Mouse (Mus musculus): ENCODE measurements at regions not wholly inside any gene's neighbourhood (a gene's known extent, or its start where the extent isn't known, plus 50 kb on each side); places are given as distances from the start of the nearest gene placed in this dataset.
A peak's percentile ranks its signal among the peaks of the same experiment; 100 is the strongest.

- no peak for DNase-seq (ENCODE audit: low spot score in 2 of 2)
These were observed 79.1 kb downstream of the Sptssa start for GRCm38 (mm10) chr12:54577235-54577634.

- DNase-seq (ENCODE audit: low spot score in 2 of 2): no peak
These were observed 79.6 kb downstream of the Sptssa start for GRCm38 (mm10) chr12:54576821-54577220.

DNA sequence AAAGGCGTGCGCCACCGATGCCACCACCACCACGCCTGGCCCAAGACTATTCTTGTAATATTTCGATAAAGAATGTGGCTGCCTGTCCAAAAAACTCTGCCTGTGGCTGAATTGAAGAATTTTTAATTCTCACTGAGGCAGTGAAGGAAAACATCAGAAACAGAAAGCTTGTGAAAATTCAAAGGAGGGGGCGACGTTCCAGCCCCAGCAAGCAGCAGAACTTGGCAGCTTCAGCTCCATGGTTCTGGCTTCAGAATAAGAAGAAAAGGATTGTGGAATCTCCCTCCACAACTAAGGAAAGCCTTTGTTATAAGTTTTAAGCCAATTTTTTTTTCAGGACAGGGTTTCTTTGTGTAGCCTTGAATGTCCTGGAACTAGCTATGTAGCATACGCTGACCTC is 83.5 kb downstream of the Sptssa start:
- DNase-seq (ENCODE audit: low spot score in 2 of 2): peak in 1 of 2 experiments; percentile 8

- no peak for DNase-seq (ENCODE audit: low spot score in 2 of 2)
These were observed 88.1 kb downstream of the Sptssa start for GRCm38 (mm10) chr12:54568078-54568931.

GRCm38 (mm10) chr12:54567426-54567790 is 89.0 kb downstream of the Sptssa start:
- DNase-seq (ENCODE audit: low spot score in 2 of 2): no peak

DNA sequence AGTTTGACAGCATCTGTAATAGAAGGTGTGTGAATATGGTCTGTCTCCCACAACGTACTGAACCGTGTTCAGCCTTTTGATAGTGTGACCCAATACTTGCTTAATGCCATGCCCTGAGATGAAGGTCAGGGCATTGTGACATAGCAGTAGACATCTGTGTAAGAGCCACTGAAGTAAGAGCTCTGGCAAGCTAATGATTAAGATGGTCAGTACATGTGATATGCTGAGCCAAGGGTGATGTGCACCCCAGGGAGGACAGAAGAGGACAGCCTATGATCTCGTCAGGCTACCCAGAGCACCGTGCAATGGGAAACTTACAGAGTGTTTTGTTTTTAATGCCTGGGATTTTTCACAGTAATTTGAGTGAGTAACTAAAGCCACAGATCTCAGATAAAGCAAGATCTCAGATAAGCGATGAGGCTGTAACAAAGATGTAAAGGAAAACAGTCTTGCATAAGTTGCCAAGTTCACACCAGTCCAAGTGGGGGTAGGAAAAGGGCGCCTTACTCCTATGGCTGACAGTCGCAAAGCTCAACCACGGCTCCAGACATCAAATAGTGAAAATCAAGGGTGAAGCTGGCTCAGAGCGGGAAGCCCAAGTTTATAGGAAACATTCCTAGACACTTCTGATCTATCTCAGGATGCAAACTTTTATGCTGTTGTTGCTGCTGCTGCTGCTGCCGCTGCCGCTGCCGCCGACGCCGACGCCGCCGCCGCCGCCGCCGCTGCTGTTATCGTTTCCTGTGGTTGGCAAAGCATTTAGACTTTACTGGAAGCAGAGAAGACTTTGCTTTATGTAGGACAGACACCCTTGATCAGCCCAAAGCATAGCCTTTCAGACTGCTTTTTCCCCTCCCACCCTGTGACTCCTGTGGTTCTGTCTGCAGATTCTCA is 89.6 kb downstream of the Sptssa start:
- DNase-seq (ENCODE audit: low spot score in 2 of 2): no peak

GRCm38 (mm10) chr12:54561981-54562380 is 94.4 kb downstream of the Sptssa start:
- DNase-seq (ENCODE audit: low spot score in 2 of 2): no peak

- peak in 1 of 2 experiments; percentile 7 for DNase-seq (ENCODE audit: low spot score in 2 of 2)
These were observed 98.3 kb downstream of the Sptssa start for GRCm38 (mm10) chr12:54558106-54558505.

DNA sequence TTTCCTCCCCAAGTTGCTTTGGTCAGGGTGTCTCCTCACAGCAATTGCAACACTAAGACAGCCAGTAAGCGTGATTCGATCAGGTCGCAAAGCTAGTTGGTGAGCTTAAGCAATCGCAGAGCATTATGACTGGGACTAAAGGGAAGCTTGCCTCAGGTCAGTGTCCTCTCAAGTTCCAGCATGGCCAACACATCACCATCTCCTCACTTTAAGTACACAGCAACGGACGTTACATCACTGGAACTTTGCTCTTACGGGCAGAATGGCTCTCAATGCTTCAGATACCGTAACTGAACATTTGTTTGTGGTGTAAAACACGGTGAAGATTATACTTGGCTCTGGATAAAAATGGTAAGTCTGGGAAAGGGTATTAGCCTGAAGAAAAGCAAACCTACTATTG is 106.7 kb downstream of the Sptssa start:
- DNase-seq (ENCODE audit: low spot score in 2 of 2): no peak

DNA sequence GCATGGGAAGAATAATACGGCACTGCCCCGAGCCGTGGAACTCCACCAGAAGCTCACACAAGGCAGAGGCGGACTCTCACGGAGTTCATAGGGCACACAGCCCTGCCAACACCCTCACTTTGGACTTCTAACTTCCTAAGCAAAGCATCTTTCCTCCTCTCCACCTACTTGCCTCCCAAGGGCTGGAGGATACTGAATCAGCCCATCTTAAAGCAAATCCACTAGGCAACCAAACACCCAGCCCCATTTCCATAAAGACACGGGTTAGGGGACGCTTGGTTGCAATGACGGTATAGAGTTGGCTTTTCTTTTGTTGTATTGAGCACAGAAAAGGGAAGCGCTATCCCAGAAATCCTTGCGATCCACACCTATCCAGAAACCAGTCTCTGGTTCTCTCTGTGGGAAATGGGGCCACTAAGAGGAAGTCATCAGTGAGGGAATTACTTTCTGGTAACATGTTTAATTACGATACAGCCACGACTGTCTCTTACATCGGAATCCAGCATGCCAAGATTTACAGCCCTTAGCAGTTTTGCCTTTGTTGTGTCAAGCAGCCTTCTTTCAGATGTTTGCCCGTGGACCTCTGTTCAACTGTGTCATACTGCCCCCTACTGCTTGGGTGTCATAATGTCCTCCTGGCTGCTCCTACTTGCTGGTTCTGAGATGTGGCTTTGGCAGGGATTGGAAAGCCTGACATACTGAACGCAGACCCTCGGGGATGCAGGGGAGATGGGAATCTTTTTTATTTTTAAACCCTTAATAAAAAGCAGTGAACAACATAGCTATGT is 110.4 kb downstream of the Sptssa start:
- DNase-seq (ENCODE audit: low spot score in 2 of 2): peak; percentile 31 to 59

DNA sequence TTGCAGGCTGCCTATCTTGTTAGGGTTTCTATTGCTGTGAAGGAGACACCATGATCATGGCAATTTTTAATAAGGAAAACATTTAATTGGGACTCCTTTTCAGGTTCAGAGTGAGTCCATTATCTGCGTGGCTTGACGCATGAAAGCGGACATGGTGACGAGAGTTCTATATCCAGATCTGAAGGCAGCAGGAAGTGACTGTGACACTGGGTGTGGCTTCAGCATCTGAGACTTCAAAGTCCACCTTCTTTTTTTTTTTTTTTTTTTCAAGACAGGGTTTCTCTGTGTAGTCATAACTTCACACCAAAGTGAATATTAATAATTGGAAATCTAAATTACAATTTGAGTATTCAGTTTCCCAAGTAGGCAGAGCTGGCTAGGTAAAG is 118.1 kb downstream of the Sptssa start:
- DNase-seq (ENCODE audit: low spot score in 2 of 2): no peak

DNA sequence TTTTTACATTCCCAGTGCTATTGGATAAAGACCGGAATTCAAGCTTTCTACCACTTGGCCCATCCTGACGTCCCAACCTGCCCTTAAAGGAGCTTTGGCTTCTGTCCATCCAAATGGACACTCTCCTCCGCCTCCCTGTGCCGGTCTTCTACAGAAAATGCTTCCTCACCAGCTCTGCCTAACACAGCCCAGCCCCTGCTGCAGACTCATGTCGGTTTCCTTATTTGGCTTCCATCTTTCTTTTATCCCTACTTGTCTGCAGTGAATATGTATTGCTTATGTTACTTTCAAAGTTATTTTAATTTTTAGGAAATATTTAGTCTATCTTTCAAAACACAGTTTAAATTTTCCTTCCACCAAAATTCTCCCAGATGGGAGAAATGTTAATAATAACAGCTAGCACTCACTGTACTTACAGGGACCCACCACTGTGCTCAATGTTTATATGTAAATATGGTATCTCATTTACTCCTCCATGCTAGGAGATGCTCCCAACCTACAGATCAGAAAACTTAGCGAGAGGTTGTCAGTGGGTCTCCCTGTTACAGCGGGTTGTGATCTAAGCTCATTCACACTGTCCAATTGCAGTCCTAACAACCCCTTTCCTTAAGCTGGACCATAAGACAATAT is 118.6 kb downstream of the Sptssa start:
- no peak for DNase-seq (ENCODE audit: low spot score in 2 of 2)

DNA sequence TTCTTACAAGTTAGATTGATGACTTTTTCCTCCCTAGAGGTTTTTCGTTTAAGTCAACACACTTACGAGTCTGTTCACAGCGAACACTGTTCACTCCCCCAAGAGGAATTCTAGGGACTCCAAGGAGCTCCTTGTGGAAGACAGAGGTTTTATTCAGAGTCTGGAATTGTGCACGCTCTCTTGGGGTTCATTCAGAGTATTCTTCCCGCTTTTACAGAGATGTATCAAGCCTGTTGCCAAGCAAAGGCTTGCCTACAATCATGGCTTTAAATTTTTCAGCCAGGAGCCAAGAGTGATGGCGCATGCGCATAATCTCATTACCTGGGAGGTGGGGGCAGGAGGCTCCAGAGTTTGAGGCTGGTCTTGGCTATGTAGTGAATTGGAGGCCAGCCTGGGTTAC is 119.4 kb downstream of the Sptssa start:
- DNase-seq (ENCODE audit: low spot score in 2 of 2): no peak

DNA sequence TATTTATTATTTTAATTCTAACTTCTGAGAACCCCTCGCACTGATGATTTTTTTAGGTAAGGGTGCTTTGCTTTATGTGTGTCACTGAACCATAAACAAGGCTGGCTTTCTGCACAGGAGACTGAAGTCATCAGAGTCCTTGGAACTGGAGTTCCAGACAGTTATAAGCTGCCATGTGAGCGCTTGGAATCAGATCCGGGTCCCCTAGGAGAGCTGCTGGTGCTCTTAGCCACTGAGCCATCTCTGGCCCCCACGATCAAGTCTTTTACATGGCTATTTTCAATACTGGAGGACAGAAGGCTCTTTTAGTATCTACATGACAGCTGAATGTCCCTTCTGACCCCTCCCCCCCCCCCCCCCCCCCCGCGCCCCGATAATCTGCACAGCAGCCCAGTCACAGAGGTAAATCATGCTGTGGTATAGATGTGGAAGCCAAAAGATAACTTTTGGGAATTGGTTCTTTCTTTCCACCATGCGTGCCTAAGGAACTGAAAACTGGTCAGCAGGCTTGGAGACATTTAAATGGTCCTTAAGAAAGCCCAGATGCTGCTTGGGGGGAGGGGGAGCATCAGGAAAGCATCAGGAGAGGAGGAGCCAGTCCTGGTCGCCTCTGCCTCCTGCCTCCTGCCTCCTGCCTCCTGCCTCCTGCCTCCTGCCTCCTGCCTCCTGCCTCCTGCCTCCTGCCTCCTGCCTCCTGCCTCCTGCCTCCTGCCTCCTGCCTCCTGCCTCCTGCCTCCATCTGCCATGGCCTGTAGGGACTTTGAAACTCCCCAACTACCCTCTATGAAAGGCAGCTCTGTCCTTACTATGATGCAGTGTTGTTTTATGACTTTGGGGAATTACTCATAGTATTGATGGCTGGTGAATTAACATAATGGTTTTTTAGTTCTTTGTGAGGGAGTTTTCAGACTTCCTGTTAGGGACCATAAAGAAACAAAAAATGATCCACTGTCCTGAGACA is 120.5 kb downstream of the Sptssa start:
- DNase-seq (ENCODE audit: low spot score in 2 of 2): no peak

- no peak for DNase-seq (ENCODE audit: low spot score in 2 of 2)
These were observed 121.5 kb downstream of the Sptssa start for GRCm38 (mm10) chr12:54534910-54535309.

DNA sequence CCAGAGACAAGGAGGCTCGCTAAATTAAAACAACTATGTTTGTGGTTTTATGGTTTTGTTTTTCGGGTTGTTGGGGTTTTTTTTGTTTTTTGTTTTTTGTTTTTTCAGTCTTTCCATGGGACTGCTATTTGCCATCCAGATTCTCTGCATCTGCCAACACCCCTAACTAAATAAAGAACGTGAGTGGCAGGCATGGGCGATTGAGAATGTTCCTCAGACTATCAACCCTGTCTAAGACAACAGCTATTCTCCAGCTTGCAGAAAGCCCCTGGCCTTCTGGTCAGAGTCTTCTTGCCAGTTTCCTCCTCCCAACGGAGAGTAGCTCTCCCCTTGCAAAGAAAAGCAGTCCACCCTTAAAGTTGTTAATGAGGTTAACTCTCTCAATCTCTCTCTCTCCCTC is 123.2 kb downstream of the Sptssa start:
- no peak for DNase-seq (ENCODE audit: low spot score in 2 of 2)

- DNase-seq (ENCODE audit: low spot score in 2 of 2): no peak
These were observed 124.3 kb downstream of the Sptssa start for GRCm38 (mm10) chr12:54532062-54532461.

- DNase-seq (ENCODE audit: low spot score in 2 of 2): no peak
These were observed 128.3 kb downstream of the Sptssa start for GRCm38 (mm10) chr12:54528046-54528445.

GRCm38 (mm10) chr12:54527577-54527976 is 128.8 kb downstream of the Sptssa start:
- no peak for DNase-seq (ENCODE audit: low spot score in 2 of 2)

GRCm38 (mm10) chr12:54520406-54520805 is 136.0 kb downstream of the Sptssa start:
- DNase-seq (ENCODE audit: low spot score in 2 of 2): no peak
